Mouse (Mus musculus): ENCODE results near the gene Rnase10.
"Not testable (repeated sequence)": the region's sequence is repeated elsewhere in the genome, so short reads cannot be mapped to it uniquely, and the experiment has no call there.

Gene Rnase10

GRCm38 (mm10) chr14:51014724-51015123 is 7.2 kb downstream of the Rnase10 start:
- not testable (repeated sequence) for DNase-seq

GRCm38 (mm10) chr14:51015780-51016179 is 8.2 kb downstream of the Rnase10 start:
- DNase-seq, result no peak

- no peak for DNase-seq
Measured at GRCm38 (mm10) chr14:51017256-51017655, 9.7 kb downstream of the Rnase10 start.

- DNase-seq, result no peak
Measured at GRCm38 (mm10) chr14:51023457-51023856, 15.9 kb downstream of the Rnase10 start.

DNA sequence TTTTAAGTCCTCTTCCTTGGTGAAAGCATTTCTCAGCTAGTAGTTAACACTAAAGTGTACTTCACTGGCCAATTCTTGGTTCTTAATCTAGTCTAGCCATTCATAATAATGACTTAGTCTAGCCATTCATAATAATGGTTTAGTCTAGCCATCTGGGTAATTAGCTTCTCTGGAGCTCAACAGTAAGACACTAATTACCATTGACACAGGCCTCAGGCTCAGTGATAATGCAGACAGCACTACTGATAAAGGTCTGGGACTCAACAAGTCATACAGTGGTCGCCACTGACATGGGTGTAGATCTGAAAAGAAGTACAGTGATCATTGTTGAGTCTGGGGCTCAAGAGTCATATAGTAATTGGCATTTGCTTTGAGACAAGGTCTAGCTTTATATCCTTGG is 17.3 kb downstream of the Rnase10 start:
- DNase-seq, result no peak

DNA sequence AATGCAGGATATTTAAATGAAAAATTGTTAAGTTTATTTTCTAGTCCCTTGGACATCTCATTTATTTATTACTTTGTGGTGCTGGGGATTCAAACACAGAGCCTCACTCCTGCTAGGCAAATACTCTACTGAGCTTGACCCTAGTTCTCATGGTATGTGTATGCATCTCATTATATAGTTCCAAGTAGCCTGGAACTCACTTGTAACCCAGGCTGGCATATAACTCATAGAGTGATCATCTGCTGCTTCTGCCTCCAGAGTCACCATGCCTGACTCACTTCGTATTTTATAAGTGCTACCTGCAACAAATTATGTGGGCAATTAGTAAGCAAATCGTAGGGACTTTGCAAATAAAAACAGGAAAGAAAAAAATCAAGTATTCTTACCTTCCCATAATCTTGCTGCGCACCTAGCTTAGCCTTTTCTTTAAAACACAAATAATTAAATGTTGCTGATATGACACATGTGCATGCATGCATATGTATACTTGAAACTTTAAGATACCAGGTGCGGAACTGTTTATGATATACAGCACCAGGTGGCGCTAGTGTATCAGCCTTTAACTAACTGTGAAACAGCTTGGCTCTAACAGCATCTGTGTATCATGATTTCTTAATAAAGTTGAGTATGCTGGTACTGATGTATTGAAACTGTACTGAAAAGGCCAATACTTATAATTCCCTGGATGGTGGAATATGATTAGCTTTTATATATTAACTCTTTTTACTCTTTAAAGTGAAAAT is 19.0 kb downstream of the Rnase10 start:
- peak; percentile 5 to 31 for DNase-seq

DNA sequence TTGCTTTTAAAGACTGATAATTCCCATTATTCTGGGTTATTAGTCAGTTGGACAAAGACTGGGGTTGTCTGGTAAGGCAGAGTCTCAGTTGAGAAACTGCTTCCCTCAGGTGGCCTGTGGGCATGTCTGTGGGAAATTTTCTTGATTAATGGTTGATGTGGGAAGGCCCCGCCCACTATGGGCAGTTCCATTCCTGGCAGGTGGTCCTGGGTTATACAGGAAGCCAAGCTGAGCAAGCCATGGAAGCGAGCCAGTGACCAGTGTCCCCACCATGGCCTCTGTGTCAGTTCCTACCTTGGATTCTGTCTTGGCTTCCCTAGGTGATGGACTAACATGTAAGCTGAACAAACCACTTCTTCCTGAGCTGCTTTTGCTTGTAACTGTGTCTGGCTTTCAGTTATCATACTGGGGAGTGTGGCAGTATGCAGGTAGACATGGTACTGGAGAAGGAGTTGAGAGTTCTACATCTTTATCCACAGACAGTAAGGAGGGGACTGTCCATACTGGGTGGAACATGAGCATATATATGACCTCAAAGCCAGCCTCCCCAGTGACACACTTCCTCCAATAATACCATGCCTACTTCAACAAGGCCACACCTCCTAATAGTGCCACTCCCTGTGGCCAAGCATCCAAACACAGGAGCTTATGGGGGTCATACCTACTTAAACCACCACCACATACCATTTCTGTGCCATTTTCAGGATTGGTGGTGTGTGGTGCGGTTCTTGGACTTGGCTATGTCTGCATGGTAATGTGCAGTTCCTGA is 20.0 kb downstream of the Rnase10 start:
- DNase-seq, result no peak

- DNase-seq, result no peak
Measured at GRCm38 (mm10) chr14:51035206-51035605, 27.7 kb downstream of the Rnase10 start.

GRCm38 (mm10) chr14:51036214-51036613 is 28.7 kb downstream of the Rnase10 start:
- DNase-seq, result no peak

DNA sequence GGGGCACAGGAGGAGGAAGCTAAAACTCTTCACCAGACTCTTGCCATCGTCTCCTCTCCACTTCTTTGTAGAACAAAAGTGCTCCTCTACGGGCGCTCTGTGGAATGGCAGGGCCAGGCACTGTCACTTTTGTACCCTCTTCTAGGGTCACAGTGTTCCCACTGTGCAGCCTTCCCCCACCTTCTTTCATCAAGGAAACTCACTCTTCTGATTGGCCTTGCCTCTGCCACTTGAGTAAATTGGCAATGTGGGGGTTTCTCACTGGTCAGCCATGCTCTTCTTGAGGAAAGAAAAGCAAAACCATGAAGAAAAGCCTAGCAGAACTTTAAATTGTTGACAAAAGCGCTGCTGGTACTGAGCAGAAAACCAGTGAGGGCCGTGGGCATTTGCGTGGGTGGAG is 34.2 kb downstream of the Rnase10 start, which contains the start of gene Rnase9:
Rnase9 (minus strand) TSS at position 101 of the 400 bp plus-strand sequence.
- DNase-seq, result no peak

GRCm38 (mm10) chr14:51047846-51048245 is 40.3 kb downstream of the Rnase10 start:
- no peak for DNase-seq

GRCm38 (mm10) chr14:51050063-51050462 is 42.5 kb downstream of the Rnase10 start, which contains the start of gene Rnase11:
Gene Rnase11, minus strand, starts transcription at chr14:51050163.
- DNase-seq, result no peak

GRCm38 (mm10) chr14:51051941-51052340 is 44.4 kb downstream of the Rnase10 start:
- DNase-seq, result no peak

- no peak for DNase-seq
Measured at GRCm38 (mm10) chr14:51053176-51053575, 45.6 kb downstream of the Rnase10 start.

GRCm38 (mm10) chr14:51054243-51055237 is 47.0 kb downstream of the Rnase10 start:
- DNase-seq, result no peak

DNA sequence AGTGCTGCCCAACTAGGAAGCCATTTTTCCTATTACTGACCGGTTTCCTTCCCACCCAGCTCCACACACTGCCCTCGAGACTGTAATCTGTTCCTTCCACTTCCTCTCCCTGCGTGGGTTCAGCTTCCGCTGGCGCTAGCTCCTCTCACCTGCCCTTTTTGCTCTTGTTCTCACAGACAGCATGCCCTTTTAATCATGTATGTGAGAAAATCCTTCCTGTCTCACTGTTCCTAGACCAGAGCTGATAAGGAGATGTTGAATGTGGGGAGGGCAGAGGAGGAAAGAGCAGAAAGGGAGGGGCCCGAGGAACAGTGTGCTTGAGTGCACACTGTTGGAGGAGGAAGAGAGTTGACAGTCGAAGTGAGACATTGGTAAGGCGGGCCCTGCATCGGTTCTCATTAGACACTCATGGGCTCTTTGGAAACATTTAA is 49.9 kb downstream of the Rnase10 start, which contains the start of gene Rnase12:
Rnase12 (minus strand) TSS at position 261 of the 431 bp plus-strand sequence.
- DNase-seq, result no peak

Data from thymus, adult 18-20 months (tissue).